Mouse (Mus musculus) heart, adult 2 months (tissue): ENCODE data around the gene Ifi205.

Source experiments
- CTCF ChIP-seq: fragments of 200-600 bp; IDR thresholded peaks from 2 replicates; pipeline ENCODE4 v1.8.1; 2022; ENCODE audit warnings: antibody characterized with exemption, mild to moderate bottlenecking, moderate library complexity
- POLR2A ChIP-seq: fragments of 200-500 bp; IDR thresholded peaks from 2 replicates; pipeline ENCODE4 v1.6.1; 2011; ENCODE audit warnings: mild to moderate bottlenecking, low read depth, low read length, control low read depth; ENCODE audit not compliant: insufficient read depth

DNA sequence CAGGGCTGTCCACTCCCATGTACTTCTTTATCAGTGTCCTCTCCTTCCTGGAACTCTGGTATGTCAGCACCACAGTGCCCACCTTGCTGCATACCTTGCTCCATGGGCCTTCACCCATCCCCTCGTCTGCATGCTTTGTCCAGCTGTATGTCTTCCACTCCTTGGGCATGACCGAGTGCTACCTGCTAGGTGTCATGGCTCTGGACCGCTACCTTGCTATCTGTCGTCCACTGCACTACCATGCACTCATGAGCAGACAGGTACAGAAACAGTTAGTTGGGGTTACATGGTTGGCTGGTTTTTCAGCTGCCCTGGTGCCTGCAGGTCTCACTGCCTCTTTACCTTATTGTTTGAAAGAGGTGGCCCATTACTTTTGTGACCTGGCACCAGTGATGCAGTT, 18.9 kb upstream of the Ifi205 start:
- TF ChIP-seq CTCF, result no peak
- TF ChIP-seq POLR2A, result no peak
